Mouse (Mus musculus) lung, adult 2 months (tissue): ENCODE results near the gene Sppl3.

ENCODE experiments used
- CTCF ChIP-seq: fragments of 200-500 bp; IDR thresholded peaks from 2 replicates; pipeline ENCODE4 v1.5.1; 2011; ENCODE audit warnings: mild to moderate bottlenecking, low read length, control low read depth; ENCODE audit not compliant: insufficient read depth
- POLR2A ChIP-seq: fragments of 200-500 bp; IDR thresholded peaks from 2 replicates; pipeline ENCODE4 v1.6.1; 2011; ENCODE audit warnings: low read depth, mild to moderate bottlenecking, control low read depth, low read length, borderline replicate concordance; ENCODE audit errors: extremely low read depth

GRCm38 (mm10) chr5:115045146-115045677, 34.3 kb downstream of the Sppl3 start:
- TF ChIP-seq CTCF (no peak), POLR2A (no peak)
